Mouse (Mus musculus) left cerebral cortex, postnatal 10 days (tissue): ENCODE results near the gene Otop2. TPM values are rescaled to one million over a fixed set of nuclear protein-coding genes. Genes with fewer than 3 reads are reported as not detected.
A peak's percentile ranks its signal among the peaks of the same experiment; 100 is the strongest.

Experiments
- DNase-seq, 2 experiments: peaks; one replicate each; pipeline ENCODE4 v3.0.0; 2021 to 2022; ENCODE audit warnings: low spot score in 2 of 2, mixed read lengths in 1 of 2; ENCODE audit errors: extremely low spot score in 1 of 2
- intact Hi-C: fragments of 180-260 bp; cut with DNase I; formaldehyde crosslinking; loops from one replicate; pipeline ENCODE4 v1.15.1; 2025
- total RNA-seq, 2 experiments: library from RNA; stranded (reverse); gene quantifications; 2 replicates each; pipeline ENCODE4 v1.2.3; 2021

Gene Otop2
- total RNA-seq, 2 experiments from 2014 or later: 0.14 TPM; not detected in 1

DNA sequence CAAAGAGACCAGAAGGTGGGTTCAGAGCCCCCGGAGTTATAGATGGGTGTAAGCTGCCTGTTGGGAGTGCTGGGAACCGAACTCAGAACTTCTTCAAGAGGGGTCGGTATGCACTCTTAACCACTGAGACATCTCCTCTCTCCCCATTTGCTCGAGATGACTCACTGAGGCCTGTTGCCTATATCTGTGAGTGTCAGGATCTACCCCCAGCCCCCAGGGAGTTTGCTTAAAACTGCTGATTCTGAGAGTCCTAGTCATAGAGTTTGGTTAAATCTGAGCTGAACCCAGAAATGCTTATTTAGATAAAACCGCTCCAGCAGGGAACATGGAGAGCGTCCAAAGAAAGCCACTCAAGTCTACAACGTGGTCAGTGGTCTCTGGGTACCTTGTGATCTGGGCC, 32.8 kb upstream of the Otop2 start:
- intact Hi-C loops: loop anchor here (5.0 kb wide), 1 partner anchor 192 kb away; no protein-coding TSS in a partner anchor
- DNase-seq: no peak

DNA sequence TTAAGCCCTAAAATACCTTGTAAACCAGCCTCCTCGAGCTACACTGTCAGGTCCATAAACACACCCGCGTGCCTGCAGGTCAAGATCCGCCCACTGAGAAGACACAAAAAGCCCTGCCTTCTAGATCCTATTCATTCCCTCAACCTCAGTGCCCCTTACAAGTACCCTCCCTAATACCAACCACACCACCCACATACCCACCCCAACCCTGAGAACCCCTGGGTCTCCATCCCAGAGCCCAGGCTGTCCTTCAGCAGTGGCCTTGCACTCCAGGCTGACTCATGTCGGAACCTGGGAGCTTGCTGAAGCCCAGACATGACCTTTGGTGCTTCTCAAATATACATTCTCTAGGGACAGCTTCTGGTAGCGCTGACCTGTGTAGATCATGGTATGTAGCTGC, 32.2 kb upstream of the Otop2 start:
- intact Hi-C loops: loop anchor here (5.0 kb wide), 1 partner anchor 192 kb away; no protein-coding TSS in a partner anchor

DNA sequence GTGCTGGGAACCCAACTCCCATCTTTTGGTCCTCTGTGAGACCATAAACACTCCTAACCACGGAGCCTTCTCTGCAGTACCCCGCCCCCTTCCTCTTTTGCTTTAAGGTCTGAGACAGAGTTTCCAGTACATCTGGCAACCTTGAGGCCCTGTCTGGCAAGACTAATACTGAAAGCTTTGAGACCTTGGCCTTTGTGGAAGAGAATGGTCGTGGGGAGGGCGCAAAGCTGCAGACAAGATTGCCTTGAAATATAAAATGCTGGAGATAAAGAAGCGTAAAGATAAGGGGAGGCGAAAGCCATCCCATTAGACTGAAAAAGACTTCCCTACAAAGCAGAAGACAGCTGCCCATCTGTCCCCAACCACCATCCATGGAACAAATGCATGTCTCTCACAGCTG, 31.5 kb upstream of the Otop2 start:
- no peak for DNase-seq
- intact Hi-C loops: no loop called here

More for the DNA sequence above, 32.2 kb upstream of the Otop2 start:
- DNase-seq: no peak

DNA sequence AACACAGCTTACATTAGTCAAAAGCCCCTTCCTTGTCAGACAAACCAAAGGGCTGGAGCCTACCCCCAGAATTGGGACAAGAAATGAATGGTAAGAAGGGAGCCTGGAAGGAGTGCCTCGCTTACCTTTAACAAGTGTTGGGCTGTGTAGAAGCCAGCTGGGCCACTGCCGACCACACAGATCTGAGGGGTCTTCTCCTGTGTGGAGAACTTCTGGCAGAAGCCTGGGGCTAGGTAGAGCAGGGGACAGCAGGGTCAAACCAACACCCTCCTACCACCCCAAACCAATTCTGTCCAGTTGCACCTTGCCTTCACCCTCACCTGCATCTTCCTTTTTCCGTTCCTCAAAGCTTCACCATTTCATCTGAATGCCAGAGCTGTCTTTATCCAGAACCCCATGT, 31.0 kb upstream of the Otop2 start:
- no peak for DNase-seq
- intact Hi-C loops: no loop called here

DNA sequence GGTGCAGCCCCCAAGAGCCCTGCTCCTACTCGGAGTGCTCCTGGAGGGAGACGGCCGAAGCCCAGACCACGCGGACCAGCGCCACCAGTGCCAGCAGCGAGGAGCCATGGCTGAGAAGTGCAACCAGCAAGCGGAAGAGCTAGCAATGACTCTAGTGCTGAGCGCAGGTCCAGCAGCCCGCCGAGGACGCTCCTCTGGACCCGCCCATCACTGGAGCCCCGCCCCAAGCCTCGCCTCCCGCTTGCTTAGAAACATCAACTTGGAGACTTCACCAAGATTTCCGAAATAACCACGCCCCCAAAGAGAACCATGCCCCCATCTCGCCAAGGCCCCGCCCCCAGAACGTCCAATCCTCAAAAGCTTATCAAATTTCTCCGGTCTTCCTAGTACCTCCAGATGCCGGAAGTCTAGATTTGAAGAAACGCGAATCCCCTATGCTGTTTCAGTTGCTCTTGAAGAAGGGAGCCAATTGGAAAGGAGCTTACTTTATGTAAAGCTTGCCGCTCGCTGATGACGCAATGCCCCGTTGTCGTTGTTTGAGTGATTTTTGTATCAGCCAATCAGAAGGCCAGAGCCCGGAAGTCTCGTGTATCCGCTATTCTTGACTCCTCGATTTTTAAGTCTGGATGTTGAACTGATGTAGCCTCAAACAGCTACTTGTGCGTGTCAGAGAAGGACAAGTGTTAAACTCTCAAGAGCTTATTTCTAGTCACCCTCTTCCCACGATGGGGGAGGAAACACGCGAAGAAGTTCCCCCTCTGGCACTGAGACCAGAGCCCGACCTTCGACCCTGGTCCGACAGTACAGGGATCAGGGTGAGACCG, 30.0 kb upstream of the Otop2 start, which contains the start of gene Fdxr:
Gene Fdxr (minus strand): TSS at position 271 of the 824 bp plus-strand sequence.
- peak; percentile 99 for DNase-seq
- intact Hi-C loops: no loop called here

DNA sequence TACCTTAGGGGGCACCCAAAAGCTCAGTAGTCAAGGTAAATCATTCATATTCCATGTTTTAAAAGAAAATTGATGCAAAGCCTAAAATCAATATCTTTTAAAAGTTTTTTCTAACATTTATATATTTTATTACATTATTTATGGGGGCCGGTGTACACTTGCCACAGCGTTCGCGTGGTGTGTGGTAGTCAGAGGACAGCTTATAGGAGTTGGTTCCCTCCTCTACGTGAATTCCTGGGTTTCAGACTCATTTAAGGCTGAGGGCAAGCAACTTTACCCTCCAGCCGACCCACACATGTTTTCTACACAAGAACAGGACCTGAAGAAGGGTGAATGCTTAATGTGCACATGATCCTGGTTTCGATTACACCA, 29.4 kb upstream of the Otop2 start:
- intact Hi-C loops: no loop called here
- DNase-seq: no peak

DNA sequence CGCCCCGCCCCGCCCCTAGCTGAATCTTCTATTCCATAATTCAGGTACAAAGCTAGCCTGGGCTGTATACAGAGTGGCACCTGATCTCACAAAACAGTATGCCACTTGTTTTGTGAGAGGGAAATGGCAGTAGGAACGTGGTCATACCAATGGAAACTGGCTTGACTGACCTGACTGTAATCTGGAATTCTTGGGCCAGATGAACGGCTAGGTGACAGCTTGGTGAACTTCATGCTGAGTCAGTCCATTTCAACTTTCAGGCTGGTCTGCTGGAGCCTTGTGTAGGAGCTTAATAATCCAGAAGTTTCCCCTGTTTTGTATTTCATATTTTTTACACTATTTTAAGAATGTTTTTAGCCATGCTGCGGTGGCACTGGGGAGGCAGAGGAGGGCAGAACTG, 28.8 kb upstream of the Otop2 start:
- DNase-seq: no peak
- intact Hi-C loops: no loop called here

DNA sequence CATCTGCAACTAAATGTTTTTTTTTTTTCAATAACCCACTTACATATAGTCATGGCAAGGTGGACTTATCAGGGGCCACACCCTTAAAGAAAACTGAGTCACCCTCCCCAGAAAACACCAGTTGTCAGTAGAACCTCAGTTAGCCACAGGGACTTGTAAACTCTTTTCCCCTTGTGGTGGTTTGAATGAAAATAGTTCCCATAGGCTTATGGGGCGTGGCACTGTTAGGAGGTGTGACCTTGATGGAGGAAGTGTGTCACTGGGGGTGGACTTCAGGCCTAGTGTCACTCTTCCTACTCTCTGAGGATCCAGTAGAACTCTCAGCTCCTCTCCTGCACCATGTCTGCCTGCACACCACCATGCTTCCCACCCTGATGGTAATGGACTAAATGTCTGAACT, 27.2 kb upstream of the Otop2 start:
- intact Hi-C loops: no loop called here
- DNase-seq: no peak

DNA sequence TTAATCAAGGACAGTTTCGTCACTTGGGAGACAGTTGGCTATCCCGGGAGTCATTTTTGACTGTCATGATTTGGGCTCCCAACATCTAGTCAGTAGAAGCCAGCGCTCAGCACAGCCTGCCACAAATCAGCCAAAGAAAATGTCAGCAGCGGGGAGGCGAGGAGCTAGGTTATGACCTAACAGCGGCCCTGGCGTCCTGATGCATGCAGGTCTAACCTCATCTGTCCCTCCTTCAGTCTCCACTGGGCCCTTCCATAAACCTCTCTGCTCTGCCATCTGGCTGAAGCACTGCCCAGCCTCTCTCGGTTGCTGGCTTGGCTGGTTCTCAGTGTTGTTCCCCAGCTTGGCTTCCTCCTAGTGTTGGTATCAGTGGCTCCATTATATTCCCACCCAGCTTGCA, 24.7 kb upstream of the Otop2 start:
- intact Hi-C loops: no loop called here
- DNase-seq: no peak

DNA sequence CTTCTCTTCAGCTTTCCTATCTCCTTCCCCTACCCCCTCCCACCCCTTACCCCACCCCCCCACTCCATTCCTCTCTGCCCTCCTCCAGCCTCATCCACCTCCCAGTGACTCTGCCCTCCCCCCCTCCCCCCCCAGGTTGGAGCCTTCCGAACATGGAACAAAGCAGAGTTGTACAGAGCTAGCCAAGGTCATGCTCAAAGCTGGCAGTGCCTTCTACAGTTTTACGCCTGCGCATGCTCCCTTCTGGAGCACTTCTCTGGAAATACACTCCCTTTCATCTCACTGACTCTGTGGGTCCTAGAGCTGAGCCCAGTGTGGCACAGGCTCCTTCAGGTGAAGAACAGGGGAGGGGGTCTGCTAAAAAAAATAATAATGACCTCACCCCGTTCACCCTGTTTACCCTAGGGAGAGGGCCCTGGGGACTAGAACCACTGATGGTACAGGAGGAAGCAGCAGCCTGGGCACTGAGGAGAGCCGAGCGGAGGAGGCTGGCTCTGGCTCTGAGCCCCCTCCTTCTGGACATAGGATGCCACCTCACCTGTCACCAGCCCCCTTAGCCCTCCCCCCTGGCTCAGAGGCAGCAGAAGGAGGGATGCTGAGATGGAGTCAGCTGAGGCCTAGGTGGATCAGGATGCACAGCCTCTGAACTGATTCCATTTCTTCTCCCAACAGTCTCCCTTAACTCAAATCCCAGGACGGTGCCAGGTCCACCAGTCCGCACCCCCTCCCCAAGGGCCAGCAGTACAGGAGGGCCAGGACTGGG, 24.1 kb upstream of the Otop2 start:
- intact Hi-C loops: no loop called here
- no peak for DNase-seq

DNA sequence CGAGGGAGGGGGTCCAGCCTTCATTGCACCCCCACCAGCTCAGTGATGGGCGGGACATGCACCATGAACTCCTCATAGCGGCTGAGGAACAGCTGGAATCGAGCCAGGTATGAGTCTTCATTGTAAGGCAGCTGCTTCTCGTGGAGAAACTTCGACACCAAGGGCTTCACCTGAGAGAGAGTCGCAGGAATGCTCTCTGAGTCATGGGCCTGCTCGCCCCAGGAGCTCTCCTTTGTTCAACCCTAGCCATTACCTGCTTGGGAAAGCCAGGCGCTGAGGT, 23.5 kb upstream of the Otop2 start:
- intact Hi-C loops: no loop called here
- DNase-seq: no peak

DNA sequence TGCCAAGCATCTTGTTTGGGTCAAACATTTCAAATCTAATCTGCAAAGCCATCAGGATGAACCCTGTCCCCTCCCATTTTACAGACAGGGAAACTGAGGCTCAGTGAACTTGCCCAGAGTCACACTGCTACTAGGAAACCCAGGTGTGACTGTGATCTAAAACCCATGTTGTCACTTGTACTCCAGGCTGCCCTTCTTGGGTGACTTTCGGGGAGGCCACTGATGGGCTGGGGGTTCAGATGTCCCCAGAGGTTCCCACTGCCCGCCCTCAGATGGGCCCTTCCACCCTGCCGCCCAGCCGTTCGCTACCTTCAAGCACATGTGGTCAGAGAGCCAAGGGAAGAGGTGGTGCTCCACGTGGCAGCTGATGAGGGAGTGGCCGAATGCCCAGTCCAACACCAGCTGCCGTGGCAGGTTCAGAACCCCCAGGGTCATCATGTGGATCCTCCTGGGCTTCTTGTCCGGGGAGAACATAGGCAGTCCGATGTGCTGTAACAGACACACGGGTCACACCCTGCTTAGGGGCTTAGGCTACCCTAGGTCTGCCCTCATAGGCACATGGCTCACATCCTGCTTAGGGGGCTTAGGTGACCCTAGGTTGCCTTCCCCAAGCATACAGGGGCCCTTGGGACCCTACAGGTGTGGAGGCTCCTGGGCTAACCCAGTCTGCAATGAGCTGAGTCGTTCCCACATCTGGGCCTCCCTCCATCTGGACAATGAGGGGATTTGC, 22.9 kb upstream of the Otop2 start:
- DNase-seq: no peak
- intact Hi-C loops: no loop called here

DNA sequence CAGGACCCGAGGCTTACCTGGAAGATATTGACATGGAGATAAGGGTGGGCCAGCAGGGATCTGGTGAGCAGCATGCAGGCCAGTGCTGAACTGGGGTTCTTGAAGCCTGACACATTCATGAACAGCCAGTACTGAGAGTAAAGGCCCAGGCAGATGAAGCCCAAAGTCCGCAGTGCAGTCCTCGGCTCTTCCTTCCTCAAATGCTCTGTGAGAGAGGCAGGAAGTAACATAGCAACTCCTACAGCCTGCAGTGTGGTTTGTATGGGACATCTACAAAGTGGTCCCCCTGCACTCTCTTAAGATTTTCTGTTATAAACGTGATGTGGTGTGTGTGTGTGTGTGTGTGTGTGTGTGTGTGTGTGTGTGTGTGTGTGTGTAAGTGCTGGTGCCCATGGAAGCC, 21.7 kb upstream of the Otop2 start:
- DNase-seq: no peak
- intact Hi-C loops: no loop called here

DNA sequence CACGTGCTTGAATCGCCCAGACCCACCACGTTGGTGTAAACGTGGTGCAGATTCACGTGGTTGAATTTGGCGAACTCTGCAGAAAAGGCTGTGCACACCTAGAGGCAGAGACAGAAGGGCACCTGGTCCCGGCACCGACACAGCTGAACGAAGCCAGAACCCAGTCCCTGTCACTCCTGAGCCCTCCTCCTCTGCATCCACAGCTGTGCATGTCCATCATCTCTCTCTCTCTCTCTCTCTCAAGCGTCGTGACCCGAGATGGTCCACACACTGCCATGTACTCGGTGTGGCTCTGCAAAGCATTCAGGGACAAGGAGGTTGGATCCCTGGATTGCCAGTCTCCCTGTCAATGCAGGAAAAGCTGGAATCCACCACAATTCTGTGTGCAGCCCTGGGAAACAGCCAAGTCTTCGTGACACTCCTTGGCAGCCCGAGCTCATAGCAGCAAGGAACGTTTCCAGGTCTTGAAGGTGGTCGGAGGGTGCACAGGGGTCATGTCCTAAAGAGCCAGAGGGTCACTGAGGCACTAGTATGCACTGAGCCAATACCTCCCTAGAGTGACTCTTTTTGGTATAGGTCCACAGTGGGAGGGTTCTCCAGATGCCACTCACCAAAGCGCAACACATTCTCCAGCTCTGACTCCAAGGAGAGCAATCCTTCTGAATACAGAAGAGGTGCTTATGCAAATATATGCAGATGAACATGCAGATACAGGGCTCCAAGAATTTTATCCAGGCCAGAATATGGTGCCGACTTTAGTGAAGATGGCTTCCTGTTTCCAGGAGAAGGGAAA, 20.6 kb upstream of the Otop2 start:
- DNase-seq: no peak
- intact Hi-C loops: no loop called here

DNA sequence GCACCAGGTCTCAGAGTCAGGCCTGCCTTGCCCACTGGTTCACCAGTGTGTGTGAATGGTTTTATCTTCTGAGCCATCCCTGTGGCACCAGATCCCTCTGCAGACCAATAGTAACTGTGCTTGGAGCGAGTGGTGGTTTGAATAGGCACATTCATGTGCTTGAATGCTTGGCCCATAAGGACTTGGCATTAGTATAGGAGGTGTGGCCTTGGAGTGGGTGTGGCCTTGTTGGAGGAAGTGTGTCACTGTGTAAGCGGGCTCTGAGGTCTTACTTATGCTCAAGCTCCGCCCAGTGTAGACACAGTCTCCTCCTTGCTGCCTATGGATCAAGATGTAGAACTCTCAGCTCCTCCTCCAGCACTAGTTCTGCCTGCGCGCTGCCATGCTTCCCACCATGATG, 19.6 kb upstream of the Otop2 start:
- intact Hi-C loops: no loop called here
- DNase-seq: no peak

DNA sequence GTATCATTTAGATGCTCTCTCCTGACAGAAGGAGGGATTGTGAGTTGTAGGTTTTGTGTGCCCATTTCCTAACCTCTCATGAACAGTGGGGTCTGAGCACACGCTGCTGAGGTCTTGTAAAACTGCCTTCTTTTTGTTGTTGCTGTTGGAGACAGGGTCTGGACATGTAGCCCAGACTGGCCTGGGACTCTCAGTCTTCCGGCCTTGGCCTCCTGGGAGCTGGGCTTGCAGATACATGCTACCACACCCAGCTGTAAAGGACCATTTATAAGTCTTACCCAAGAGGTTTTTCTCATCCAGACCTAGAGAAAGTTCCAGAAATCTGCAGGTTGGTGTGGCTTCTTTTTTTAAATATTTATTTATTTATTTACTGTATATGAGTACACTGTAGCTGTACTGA, 18.7 kb upstream of the Otop2 start:
- intact Hi-C loops: no loop called here
- DNase-seq: no peak

DNA sequence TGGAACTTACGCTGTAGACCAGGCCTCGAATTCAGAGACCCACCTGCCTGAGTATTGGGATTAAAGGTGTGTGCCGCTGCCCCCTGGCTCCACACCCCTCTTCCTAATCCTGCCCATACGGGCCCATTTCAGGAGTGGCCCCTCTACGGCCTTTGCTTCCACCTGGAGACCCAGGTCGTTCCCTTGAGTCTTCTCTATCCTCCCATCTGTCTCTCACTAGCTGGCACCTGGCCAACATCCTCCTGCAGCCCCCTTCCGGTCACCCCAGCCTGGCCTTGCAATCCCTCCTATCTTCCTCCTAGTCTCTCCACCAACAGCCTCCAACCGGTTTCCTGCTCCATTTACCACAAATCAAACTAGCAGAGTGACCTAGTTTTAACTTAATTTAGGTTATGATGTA, 17.1 kb upstream of the Otop2 start:
- intact Hi-C loops: no loop called here
- peak in 1 of 2 experiments; percentile 53 for DNase-seq

DNA sequence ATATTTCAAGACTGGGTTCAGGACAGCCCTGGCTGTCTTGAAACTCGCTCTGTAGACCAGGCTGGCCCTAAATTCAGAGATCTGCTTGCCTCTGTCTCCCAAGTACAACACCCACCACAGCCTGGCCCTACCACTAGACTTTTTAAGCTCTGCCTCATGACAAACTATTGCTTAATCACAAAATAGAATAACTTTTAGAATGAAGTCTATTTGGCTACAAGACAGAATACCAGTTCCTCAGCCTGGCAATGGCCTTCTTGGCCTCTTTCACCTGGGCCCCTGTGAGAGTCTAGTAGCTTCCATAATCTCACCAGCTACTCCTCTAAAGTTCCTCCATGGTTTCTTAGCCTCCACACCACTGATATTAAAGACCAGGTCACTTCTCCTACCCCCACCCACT, 16.6 kb upstream of the Otop2 start:
- DNase-seq: no peak
- intact Hi-C loops: no loop called here

DNA sequence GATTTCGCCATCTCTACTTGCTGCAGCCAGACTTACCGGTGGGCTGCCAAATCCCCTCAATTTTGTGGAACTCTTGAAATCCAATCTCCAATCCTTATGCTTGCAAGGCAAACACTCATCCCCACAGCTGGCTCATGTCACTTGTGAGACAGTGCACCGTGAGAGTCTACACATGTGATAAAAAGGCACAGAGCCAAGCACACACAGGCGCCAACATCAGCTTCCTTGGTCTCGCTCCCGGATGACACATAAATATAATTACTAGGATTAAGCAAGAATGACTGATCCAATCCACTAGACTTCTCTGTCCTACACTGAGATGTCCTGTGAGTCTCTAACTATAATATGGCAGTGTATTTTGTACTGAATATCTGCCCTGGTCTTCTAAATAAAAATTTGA, 16.0 kb upstream of the Otop2 start:
- intact Hi-C loops: no loop called here
- no peak for DNase-seq
